Mouse (Mus musculus) liver, adult 2 months (tissue): ENCODE measurements around the gene Atp6v1e1.

Source experiments
- CTCF ChIP-seq: fragments of 200-500 bp; IDR thresholded peaks from 2 replicates; pipeline ENCODE4 v1.5.1; 2011; ENCODE audit warnings: low read depth, low read length, control low read depth
- POLR2A ChIP-seq: fragments of 200-500 bp; IDR thresholded peaks from 2 replicates; pipeline ENCODE4 v1.6.1; 2011; ENCODE audit warnings: low read length, control low read depth; ENCODE audit not compliant: insufficient read depth; ENCODE audit errors: extremely low read depth

GRCm38 (mm10) chr6:120868824-120869223 is 46.2 kb upstream of the Atp6v1e1 start:
- TF ChIP-seq CTCF (no peak), POLR2A (no peak)
